Comparison of ENCODE assay signal across 23 mouse cellular contexts in genomic region chr8:78271391-78271790, GRCm38 (mm10). TPM values are rescaled to one million over a fixed set of nuclear protein-coding genes. Genes with fewer than 3 reads are reported as not detected.
A peak's percentile ranks its signal among the peaks of the same experiment; 100 is the strongest.
DNase-seq lines count a peak whose midpoint lies in the region; ATAC-seq lines count a peak whose summit lies in the region.
"Had no signal": no experiment of that assay in that cellular context is flagged by ENCODE, and none has a peak within 500 bp of the region (broad histone marks: within the 10 kb centered on the region; RNA-seq: fewer than 3 reads in every experiment).

No protein-coding gene starts in this region.

- no peak overlapping the region for H3K4me3 ChIP-seq in forebrain, embryonic 14.5 days (ENCODE audit: low read depth, low read length)
- no peak overlapping the region for H3K4me3 ChIP-seq in forebrain, embryonic 11.5 days (ENCODE audit: low read depth, low read length)
- no peak overlapping the region for H3K4me3 ChIP-seq in hindbrain, embryonic 14.5 days (replicated peaks; ENCODE audit: low read length)
- H3K4me3 ChIP-seq in hindbrain, embryonic 12.5 days, result no peak overlapping the region
- no peak overlapping the region for H3K4me3 ChIP-seq in limb, embryonic 12.5 days (replicated peaks)
- H3K4me3 ChIP-seq in limb, embryonic 10.5 days, result no peak overlapping the region
- H3K4me3 ChIP-seq in neural tube, embryonic 15.5 days (replicated peaks), result no peak overlapping the region
- H3K4me3 ChIP-seq: gastrocnemius, adult 2 months; hindbrain, embryonic 13.5 days; intestine, embryonic 15.5 days; liver, embryonic 12.5 days had no signal

- no peak overlapping the region for H3K27ac ChIP-seq in forebrain, embryonic 14.5 days (ENCODE audit: low read depth, low read length)
- no peak overlapping the region for H3K27ac ChIP-seq in forebrain, embryonic 11.5 days (ENCODE audit: low read depth, low read length)
- no peak overlapping the region for H3K27ac ChIP-seq in hindbrain, embryonic 14.5 days
- H3K27ac ChIP-seq in hindbrain, embryonic 12.5 days, result no peak overlapping the region
- 0 out of 2 replicates have a peak overlapping the region, but pooled peaks have one; percentile 4 for H3K27ac ChIP-seq in limb, embryonic 12.5 days
- H3K27ac ChIP-seq in limb, embryonic 10.5 days, result no peak overlapping the region
- no peak overlapping the region for H3K27ac ChIP-seq in neural tube, embryonic 15.5 days (replicated peaks)
- H3K27ac ChIP-seq: gastrocnemius, adult 2 months; hindbrain, embryonic 13.5 days; intestine, embryonic 15.5 days; liver, embryonic 12.5 days had no signal

- no peak overlapping the region for H3K9ac ChIP-seq in forebrain, embryonic 14.5 days (ENCODE audit: low read length)
- no peak overlapping the region for H3K9ac ChIP-seq in forebrain, embryonic 11.5 days (ENCODE audit: low read length)
- H3K9ac ChIP-seq in hindbrain, embryonic 14.5 days, result no peak overlapping the region
- no peak overlapping the region for H3K9ac ChIP-seq in hindbrain, embryonic 12.5 days
- H3K9ac ChIP-seq in limb, embryonic 12.5 days (replicated peaks), result no peak overlapping the region
- no peak overlapping the region for H3K9ac ChIP-seq in neural tube, embryonic 15.5 days (replicated peaks)
- H3K9ac ChIP-seq: hindbrain, embryonic 13.5 days; intestine, embryonic 15.5 days; liver, embryonic 12.5 days had no signal

- 15% methylated on average over 5 of the region's 5 CpGs for WGBS in forebrain, embryonic 14.5 days
- 69% methylated on average over 5 of the region's 5 CpGs for WGBS in forebrain, embryonic 11.5 days
- WGBS in hindbrain, embryonic 14.5 days, result 41% methylated on average over 5 of the region's 5 CpGs
- WGBS in hindbrain, embryonic 12.5 days, result 62% methylated on average over 5 of the region's 5 CpGs
- 34% methylated on average over 5 of the region's 5 CpGs for WGBS in limb, embryonic 12.5 days
- 71% methylated on average over 5 of the region's 5 CpGs for WGBS in limb, embryonic 10.5 days
- WGBS in neural tube, embryonic 15.5 days, result 22% methylated on average over 5 of the region's 5 CpGs

- peaks cover 9% of the 10 kb centered on the region; the same call in 1 of the 2 replicates for H3K4me1 ChIP-seq in forebrain, embryonic 14.5 days (ENCODE audit: control insufficient read depth, insufficient read depth, low read length)
- peaks cover 4% of the 10 kb centered on the region; the same call in 1 of the 2 replicates for H3K4me1 ChIP-seq in forebrain, embryonic 11.5 days (replicated peaks; ENCODE audit: control insufficient read depth, insufficient read depth, low read length)
- peaks cover 8% of the 10 kb centered on the region; the same call in 1 of the 2 replicates for H3K4me1 ChIP-seq in hindbrain, embryonic 14.5 days (replicated peaks; ENCODE audit: control insufficient read depth, insufficient read depth, low read length)
- peaks cover 9% of the 10 kb centered on the region for H3K4me1 ChIP-seq in hindbrain, embryonic 12.5 days
- H3K4me1 ChIP-seq in limb, embryonic 12.5 days (replicated peaks), result peaks cover 30% of the 10 kb centered on the region
- peaks cover 50% of the 10 kb centered on the region for H3K4me1 ChIP-seq in limb, embryonic 10.5 days
- H3K4me1 ChIP-seq in neural tube, embryonic 15.5 days, result peaks cover 12% of the 10 kb centered on the region
- H3K4me1 ChIP-seq: intestine, embryonic 15.5 days; liver, embryonic 12.5 days had no signal

- no peak overlapping the region for H3K4me2 ChIP-seq in forebrain, embryonic 14.5 days (ENCODE audit: low read length)
- H3K4me2 ChIP-seq in forebrain, embryonic 11.5 days (ENCODE audit: low read depth, low read length, severe bottlenecking), result no peak overlapping the region
- no peak overlapping the region for H3K4me2 ChIP-seq in hindbrain, embryonic 14.5 days (replicated peaks)
- no peak overlapping the region for H3K4me2 ChIP-seq in hindbrain, embryonic 12.5 days (replicated peaks)
- no peak overlapping the region for H3K4me2 ChIP-seq in limb, embryonic 12.5 days
- H3K4me2 ChIP-seq in neural tube, embryonic 15.5 days, result no peak overlapping the region
- H3K4me2 ChIP-seq: hindbrain, embryonic 13.5 days; intestine, embryonic 15.5 days; liver, embryonic 12.5 days had no signal

- no peaks in the 10 kb centered on the region for H3K36me3 ChIP-seq in forebrain, embryonic 14.5 days (ENCODE audit: control insufficient read depth, insufficient read depth, low read length)
- no peaks in the 10 kb centered on the region for H3K36me3 ChIP-seq in forebrain, embryonic 11.5 days (ENCODE audit: control insufficient read depth, insufficient read depth, low read length)
- no peaks in the 10 kb centered on the region for H3K36me3 ChIP-seq in hindbrain, embryonic 14.5 days (replicated peaks; ENCODE audit: control insufficient read depth, insufficient read depth)
- no peaks in the 10 kb centered on the region for H3K36me3 ChIP-seq in hindbrain, embryonic 12.5 days
- H3K36me3 ChIP-seq in limb, embryonic 12.5 days, result no peaks in the 10 kb centered on the region
- no peaks in the 10 kb centered on the region for H3K36me3 ChIP-seq in limb, embryonic 10.5 days
- H3K36me3 ChIP-seq in neural tube, embryonic 15.5 days, result no peaks in the 10 kb centered on the region
- H3K36me3 ChIP-seq: G1E; hindbrain, embryonic 13.5 days; intestine, embryonic 15.5 days; liver, embryonic 12.5 days had no signal

- no peaks in the 10 kb centered on the region for H3K27me3 ChIP-seq in forebrain, embryonic 14.5 days (replicated peaks; ENCODE audit: control insufficient read depth, insufficient read depth, low read length)
- no peaks in the 10 kb centered on the region for H3K27me3 ChIP-seq in forebrain, embryonic 11.5 days (ENCODE audit: control insufficient read depth, insufficient read depth, low read length)
- H3K27me3 ChIP-seq in hindbrain, embryonic 14.5 days (ENCODE audit: control insufficient read depth, insufficient read depth, low read length), result no peaks in the 10 kb centered on the region
- no peaks in the 10 kb centered on the region for H3K27me3 ChIP-seq in hindbrain, embryonic 12.5 days
- H3K27me3 ChIP-seq in limb, embryonic 12.5 days, result no peaks in the 10 kb centered on the region
- H3K27me3 ChIP-seq in limb, embryonic 10.5 days (ENCODE audit: low read depth, poor library complexity, severe bottlenecking), result peaks cover 8% of the 10 kb centered on the region; the same call in 1 of the 2 replicates
- 0 out of 2 replicates have a peak, but pooled peaks cover 3% of the 10 kb centered on the region for H3K27me3 ChIP-seq in neural tube, embryonic 15.5 days (replicated peaks)
- H3K27me3 ChIP-seq: hindbrain, embryonic 13.5 days; intestine, embryonic 15.5 days; liver, embryonic 12.5 days had no signal

- no peaks in the 10 kb centered on the region for H3K9me3 ChIP-seq in forebrain, embryonic 14.5 days (replicated peaks; ENCODE audit: control insufficient read depth, low read length)
- no peaks in the 10 kb centered on the region for H3K9me3 ChIP-seq in forebrain, embryonic 11.5 days (ENCODE audit: control insufficient read depth, low read length)
- H3K9me3 ChIP-seq in hindbrain, embryonic 14.5 days (ENCODE audit: control insufficient read depth, low read length), result no peaks in the 10 kb centered on the region
- no peaks in the 10 kb centered on the region for H3K9me3 ChIP-seq in hindbrain, embryonic 12.5 days (replicated peaks)
- H3K9me3 ChIP-seq in limb, embryonic 12.5 days, result no peaks in the 10 kb centered on the region
- H3K9me3 ChIP-seq in limb, embryonic 10.5 days (replicated peaks), result no peaks in the 10 kb centered on the region
- no peaks in the 10 kb centered on the region for H3K9me3 ChIP-seq in neural tube, embryonic 15.5 days (replicated peaks)
- H3K9me3 ChIP-seq: G1E; hindbrain, embryonic 13.5 days; intestine, embryonic 15.5 days; liver, embryonic 12.5 days had no signal

- peak; percentile 32 for ATAC-seq in forebrain, embryonic 14.5 days
- ATAC-seq in forebrain, embryonic 11.5 days (replicated peaks; ENCODE audit: low FRiP score), result no peak
- ATAC-seq in hindbrain, embryonic 14.5 days (ENCODE audit: low FRiP score), result no peak
- ATAC-seq in hindbrain, embryonic 12.5 days (ENCODE audit: low FRiP score), result no peak
- no peak for ATAC-seq in limb, embryonic 12.5 days (ENCODE audit: insufficient number of reproducible peaks, insufficient read depth, low FRiP score, low TSS enrichment, low read depth)
- 0 out of 2 replicates have a peak, but pooled peaks have one; percentile 11 for ATAC-seq in neural tube, embryonic 15.5 days (ENCODE audit: low FRiP score)
- ATAC-seq: intestine, embryonic 15.5 days; liver, embryonic 12.5 days had no signal

- DNase-seq in forebrain, embryonic 14.5 days (ENCODE audit: low spot score), result peak; percentile 64
- no peak for DNase-seq in forebrain, embryonic 11.5 days (ENCODE audit: low spot score)
- peak; percentile 27 for DNase-seq in hindbrain, embryonic 14.5 days (ENCODE audit: low spot score)
- no peak for DNase-seq in limb, embryonic 10.5 days (ENCODE audit: low spot score)
- DNase-seq: adrenal gland, postnatal 14 days; cerebellum, adult 11-12 months; cerebellum, postnatal 25 days; embryo, embryonic 11 days; gastrocnemius, adult 2 months; lung, adult 2 months; lung, postnatal 4 days; thymus, postnatal 25 days had no signal

RNA-seq across cellular contexts. Expression of gene Ttc29, which starts 58.3 kb away (rescaled TPM):
- polyA plus RNA-seq in forebrain, embryonic 14.5 days (2014; fragmentation: Nextera tagmentation; extraction: Ambion mirVana), result 0.41 and 1.1 TPM in 2 replicates
- polyA plus RNA-seq in forebrain, embryonic 11.5 days (2014; fragmentation: Nextera tagmentation; extraction: Ambion mirVana), result 0.43 TPM in 1 of 2 replicates, not detected in the other
- polyA plus RNA-seq in hindbrain, embryonic 14.5 days (2014; fragmentation: Nextera tagmentation; extraction: Ambion mirVana), result 0.60 and 1.1 TPM in 2 replicates
- polyA plus RNA-seq in hindbrain, embryonic 12.5 days (2016; fragmentation: Nextera tagmentation; extraction: Ambion mirVana), result 1.2 and 1.8 TPM in 2 replicates
- polyA plus RNA-seq in limb, embryonic 12.5 days (2016; fragmentation: Nextera tagmentation; extraction: Ambion mirVana), result not detected in 2 replicates
- not detected in 2 replicates for polyA plus RNA-seq in limb, embryonic 10.5 days (2016; fragmentation: Nextera tagmentation; extraction: Ambion mirVana)
- 0.33 and 0.60 TPM in 2 replicates for polyA plus RNA-seq in neural tube, embryonic 15.5 days (2015; fragmentation: Nextera tagmentation; extraction: Ambion mirVana)
- polyA plus RNA-seq: intestine, embryonic 15.5 days; large intestine, adult 2 months; limb, embryonic 11.5 days; liver, embryonic 12.5 days; neural tube, embryonic 11.5 days; small intestine, adult 2 months had no signal

Comparison
In these comparisons a context has a peak if more than half of its experiments do, and no peak if none do; other contexts are left out.
1. ATAC-seq: peak in forebrain, embryonic 14.5 days (single experiment) and neural tube, embryonic 15.5 days (single experiment); none in forebrain, embryonic 11.5 days (single experiment), hindbrain, embryonic 14.5 days (single experiment), hindbrain, embryonic 12.5 days (single experiment) and limb, embryonic 12.5 days (single experiment).
2. DNase-seq: peak in forebrain, embryonic 14.5 days (single experiment) and hindbrain, embryonic 14.5 days (single experiment); none in forebrain, embryonic 11.5 days (single experiment) and limb, embryonic 10.5 days (single experiment).